Mouse (Mus musculus) intestine, postnatal 0 days (tissue): ENCODE data around the gene Arl3. TPM values are rescaled to one million over a fixed set of nuclear protein-coding genes. Genes with fewer than 3 reads are reported as not detected.

ENCODE experiments used
- ATAC-seq: fragments of 200-750 bp; cut with Nextera tagmentation; 2 replicates; pipeline ENCODE4 v1.8.0; 2017; ENCODE audit warnings: mild to moderate bottlenecking, moderate TSS enrichment, moderate library complexity
- H3K27ac ChIP-seq: fragments of 300-500 bp; sonication (generic); 2 replicates; pipeline ENCODE4 v1.5.1; 2014; ENCODE audit warnings: mild to moderate bottlenecking, low read depth, low read length, moderate library complexity
- H3K27me3 ChIP-seq: fragments of 300-500 bp; sonication (generic); replicated peaks from 2 replicates; pipeline ENCODE4 v1.6.1; 2014; ENCODE audit warnings: low read length, mixed read lengths; ENCODE audit not compliant: control insufficient read depth, insufficient read depth
- H3K36me3 ChIP-seq: fragments of 300-500 bp; sonication (generic); 2 replicates; pipeline ENCODE4 v1.6.1; 2014; ENCODE audit warnings: mild to moderate bottlenecking, moderate library complexity; ENCODE audit not compliant: control insufficient read depth, insufficient read depth
- H3K4me1 ChIP-seq: fragments of 300-500 bp; sonication (generic); replicated peaks from 2 replicates; pipeline ENCODE4 v1.6.1; 2014; ENCODE audit warnings: antibody characterized with exemption, low read length, mixed read lengths; ENCODE audit not compliant: control insufficient read depth, insufficient read depth
- H3K4me2 ChIP-seq: fragments of 300-500 bp; sonication (generic); replicated peaks from 2 replicates; pipeline ENCODE4 v1.6.1; 2014; ENCODE audit warnings: low read depth, mild to moderate bottlenecking, moderate library complexity
- H3K4me3 ChIP-seq: fragments of 300-500 bp; sonication (generic); 2 replicates; pipeline ENCODE4 v1.5.1; 2014; ENCODE audit warnings: low read depth, low read length
- H3K9ac ChIP-seq: fragments of 300-500 bp; sonication (generic); 2 replicates; pipeline ENCODE4 v1.6.1; 2014; ENCODE audit warnings: mild to moderate bottlenecking, low read depth, low read length
- H3K9me3 ChIP-seq: fragments of 300-500 bp; sonication (generic); 2 replicates; pipeline ENCODE4 v1.6.1; 2016; ENCODE audit warnings: mixed run types; ENCODE audit not compliant: control insufficient read depth
- CTCF ChIP-seq: sonication (generic); IDR thresholded peaks from 2 replicates; pipeline ENCODE4 v1.5.1; 2016; ENCODE audit warnings: low read depth, mild to moderate bottlenecking, control low read depth, antibody characterized with exemption, moderate library complexity
- WGBS: fragments of 180-500 bp; shearing (Covaris S2); extraction: QIAGEN DNeasy Blood & Tissue Kit; methylation state at CpG from one replicate; pipeline ENCODE4 v1.1.7; 2014; 5-methylcytosine and 5-hydroxymethylcytosine counted together
- polyA plus RNA-seq: library from polyadenylated mRNA; unstranded; fragments of >200 nt; fragmentation: Nextera tagmentation; extraction: Ambion mirVana; gene quantifications from 2 replicates; pipeline ENCODE4 v1.2.1, GENCODE M21; 2015

Gene Arl3
- polyA plus RNA-seq, 1 experiment from 2014 or later, result 21.1 TPM

DNA sequence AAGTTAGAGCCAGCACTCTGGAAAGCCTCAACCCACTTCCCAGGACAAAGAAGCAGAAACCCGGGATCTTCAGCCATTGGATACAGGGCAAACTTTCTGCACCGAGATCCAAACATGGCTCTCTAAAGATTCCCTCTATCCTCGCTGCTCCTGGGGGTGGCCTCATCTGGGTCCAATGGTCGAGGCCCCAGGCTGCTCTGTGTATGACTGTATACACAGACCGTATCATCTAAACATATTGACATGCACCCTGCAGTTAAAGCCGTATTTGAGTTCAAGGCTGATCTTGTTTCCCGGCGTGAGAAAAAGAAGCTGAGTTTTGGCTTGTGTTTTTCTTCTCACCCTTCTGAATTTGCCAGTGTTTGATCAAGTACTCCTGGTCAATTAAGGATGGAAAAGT, 30.2 kb downstream of the Arl3 start:
- no peak for TF ChIP-seq CTCF
- no peak overlapping the region for H3K27ac ChIP-seq
- no peak overlapping the region for H3K9ac ChIP-seq
- H3K27me3 ChIP-seq, result no peaks in the 10 kb centered on the region
- no peak for ATAC-seq
- no peak overlapping the region for H3K4me2 ChIP-seq
- H3K9me3 ChIP-seq, result no peaks in the 10 kb centered on the region
- H3K4me1 ChIP-seq, result no peaks in the 10 kb centered on the region
- H3K4me3 ChIP-seq, result no peak overlapping the region
- WGBS, result 60% methylated on average over 8 of the region's 8 CpGs
- H3K36me3 ChIP-seq, result peaks cover 2% of the 10 kb centered on the region; the same call in 1 of the 2 replicates

DNA sequence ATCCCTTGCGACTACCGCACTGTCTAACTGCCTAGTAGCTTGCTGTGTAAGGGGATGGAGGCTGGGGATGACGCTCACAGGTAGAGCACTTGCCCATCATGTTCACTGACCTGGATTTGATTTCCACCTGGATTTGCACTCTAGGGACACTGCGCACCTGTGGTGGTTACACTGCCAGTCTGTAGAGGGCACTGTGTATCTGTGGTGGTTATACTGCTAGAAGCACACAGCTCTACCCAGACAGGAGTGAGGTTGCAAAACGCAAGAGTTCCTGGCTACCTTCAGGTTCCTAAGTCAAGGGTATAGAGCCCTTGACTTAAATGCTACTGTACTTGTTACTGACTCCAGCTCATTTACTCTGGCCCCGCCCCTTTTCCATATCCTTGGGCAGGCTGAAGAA, 34.8 kb downstream of the Arl3 start:
- Histone ChIP-seq H3K36me3 (peaks cover 6% of the 10 kb centered on the region; the same call in 1 of the 2 replicates), H3K4me1 (no peaks in the 10 kb centered on the region), H3K9ac (no peak overlapping the region), H3K27ac (no peak overlapping the region), H3K4me3 (no peak overlapping the region), H3K27me3 (no peaks in the 10 kb centered on the region), H3K4me2 (no peak overlapping the region), H3K9me3 (no peaks in the 10 kb centered on the region)
- peak; percentile 64 for ATAC-seq
- TF ChIP-seq CTCF, result peak; percentile 75
- 85% methylated on average over 6 of the region's 6 CpGs for WGBS

DNA sequence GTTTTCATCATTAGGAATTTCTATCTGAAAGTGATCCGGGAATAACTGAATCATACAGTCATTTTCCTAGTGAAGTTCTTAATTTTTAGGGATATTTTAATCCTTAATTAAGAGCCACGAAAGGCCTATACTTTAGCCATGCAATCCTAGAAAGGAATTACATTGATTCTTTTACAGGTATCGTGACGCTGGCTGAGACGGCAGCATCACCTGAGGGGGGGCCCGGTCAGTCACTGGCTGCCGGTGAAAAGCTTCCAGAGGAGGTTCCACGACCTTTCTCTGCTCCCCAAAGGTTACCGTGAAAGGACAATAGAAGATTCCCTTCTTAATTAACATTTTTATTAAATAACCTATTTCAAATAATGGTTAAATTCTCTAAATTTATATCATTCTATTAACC, 35.6 kb downstream of the Arl3 start:
- Histone ChIP-seq H3K27ac (no peak overlapping the region), H3K27me3 (no peaks in the 10 kb centered on the region), H3K9ac (no peak overlapping the region), H3K9me3 (no peaks in the 10 kb centered on the region), H3K4me2 (no peak overlapping the region), H3K4me3 (no peak overlapping the region), H3K36me3 (peaks cover 6% of the 10 kb centered on the region; the same call in 1 of the 2 replicates), H3K4me1 (no peaks in the 10 kb centered on the region; the same call in 1 of the 2 replicates)
- WGBS, result 95% methylated on average over 9 of the region's 9 CpGs
- ATAC-seq, result no peak
- TF ChIP-seq CTCF, result no peak

DNA sequence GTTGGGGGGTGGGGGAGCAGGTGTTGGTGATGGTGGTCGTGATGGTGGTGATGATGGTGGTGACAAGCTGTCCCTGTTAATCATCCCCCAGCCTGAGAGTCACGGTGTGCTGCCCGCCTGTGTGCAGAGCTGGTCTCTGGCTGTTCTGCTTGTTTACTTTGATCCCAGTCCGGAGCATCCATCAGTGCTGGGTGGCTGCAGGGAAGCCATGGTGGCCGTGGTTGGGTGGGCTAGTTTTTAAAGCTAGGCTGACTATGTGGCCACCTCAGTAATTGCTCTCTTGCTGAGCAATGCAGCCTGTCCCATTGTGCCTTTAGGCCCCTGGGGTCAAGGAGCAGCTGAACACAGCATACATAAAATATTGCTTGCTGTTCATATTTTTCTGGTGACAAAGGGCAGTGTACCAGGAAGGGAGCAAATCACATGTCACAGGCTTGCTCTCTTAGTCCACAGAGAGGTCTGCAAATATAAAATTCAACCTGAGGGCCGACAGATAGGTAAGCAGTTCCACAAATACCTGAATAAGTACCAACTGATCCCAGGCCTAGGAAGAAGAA, 38.4 kb downstream of the Arl3 start:
- peak; percentile 74 for ATAC-seq
- H3K9me3 ChIP-seq, result no peaks in the 10 kb centered on the region
- WGBS, result 29% methylated on average over 6 of the region's 6 CpGs

DNA sequence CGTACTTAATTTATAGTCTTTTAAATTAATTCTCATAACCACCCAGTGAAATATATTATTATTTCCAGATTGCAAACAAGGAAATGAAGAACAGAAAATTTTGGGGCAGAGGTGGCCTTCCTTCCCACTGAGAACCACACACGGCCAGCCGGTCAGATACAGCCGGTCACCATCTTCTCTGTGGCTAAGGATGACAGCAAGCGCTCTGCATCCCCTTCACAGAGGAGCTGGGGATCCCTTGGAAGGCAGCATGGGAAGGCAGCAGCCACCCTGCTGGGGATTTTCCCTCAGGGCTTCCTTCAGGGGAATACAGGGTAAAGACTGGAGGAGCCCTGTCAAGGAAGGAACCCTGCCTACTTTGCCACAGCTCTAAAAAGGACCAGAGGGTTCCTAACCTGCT, 39.5 kb downstream of the Arl3 start:
- 67% methylated on average over 5 of the region's 5 CpGs for WGBS
- Histone ChIP-seq H3K27ac (peak overlapping the region; percentile 89), H3K9me3 (no peaks in the 10 kb centered on the region), H3K4me2 (no peak overlapping the region), H3K27me3 (no peaks in the 10 kb centered on the region), H3K36me3 (peaks cover 3% of the 10 kb centered on the region; the same call in 1 of the 2 replicates), H3K9ac (no peak overlapping the region), H3K4me1 (peaks cover 11% of the 10 kb centered on the region), H3K4me3 (no peak overlapping the region)
- no peak for TF ChIP-seq CTCF
- no peak for ATAC-seq

More for the DNA sequence above, 38.4 kb downstream of the Arl3 start:
- Histone ChIP-seq H3K4me2 (no peak overlapping the region; the same call in 1 of the 2 replicates), H3K4me3 (no peak overlapping the region), H3K27ac (peak overlapping the region; percentile 89), H3K36me3 (peaks cover 3% of the 10 kb centered on the region; the same call in 1 of the 2 replicates), H3K4me1 (peaks cover 5% of the 10 kb centered on the region), H3K27me3 (no peaks in the 10 kb centered on the region), H3K9ac (no peak overlapping the region)
- no peak for TF ChIP-seq CTCF

DNA sequence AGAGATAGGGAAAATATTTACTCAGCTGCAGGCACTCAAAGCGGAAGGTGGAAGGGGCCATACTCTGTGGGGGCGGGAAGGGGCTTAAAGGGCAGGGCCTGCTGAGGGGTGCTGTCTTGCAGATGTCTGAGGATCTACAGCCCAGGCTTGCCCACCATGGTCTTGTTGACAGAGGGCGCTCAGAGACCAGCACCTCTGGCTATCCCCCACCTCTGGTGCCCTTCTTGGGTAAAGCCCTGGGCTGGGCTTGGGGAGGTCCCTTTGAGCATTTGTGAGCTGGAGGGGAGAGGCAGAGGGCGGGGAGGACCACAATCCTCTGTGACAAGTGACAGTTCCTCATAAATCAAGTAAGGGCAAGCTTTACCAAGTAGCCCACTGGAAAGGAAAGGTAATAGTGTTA, 39.9 kb downstream of the Arl3 start:
- H3K9me3 ChIP-seq, result no peaks in the 10 kb centered on the region
- H3K9ac ChIP-seq, result no peak overlapping the region
- WGBS, result 45% methylated on average over 4 of the region's 4 CpGs
- H3K4me2 ChIP-seq, result no peak overlapping the region
- no peaks in the 10 kb centered on the region for H3K27me3 ChIP-seq
- peaks cover 3% of the 10 kb centered on the region; the same call in 1 of the 2 replicates for H3K36me3 ChIP-seq
- TF ChIP-seq CTCF, result no peak
- peaks cover 11% of the 10 kb centered on the region for H3K4me1 ChIP-seq
- ATAC-seq, result no peak
- H3K27ac ChIP-seq, result peak overlapping the region; percentile 89
- H3K4me3 ChIP-seq, result no peak overlapping the region
